Mouse (Mus musculus) liver, postnatal 0 days (tissue): Measurements from ENCODE around the gene Psmb2. TPM values are rescaled to one million over a fixed set of nuclear protein-coding genes. Genes with fewer than 3 reads are reported as not detected.
A peak's percentile ranks its signal among the peaks of the same experiment; 100 is the strongest.

Experiments used
- ATAC-seq: fragments of 200-750 bp; cut with Nextera tagmentation; 2 replicates; pipeline ENCODE4 v1.8.0; 2017; ENCODE audit warnings: mild to moderate bottlenecking, moderate library complexity
- DNase-seq: peaks from one replicate; pipeline ENCODE4 v3.0.0-alpha.2; 2016
- H3K27ac ChIP-seq: fragments of 300-500 bp; sonication (generic); 2 replicates; pipeline ENCODE4 v1.5.1; 2014; ENCODE audit warnings: antibody characterized with exemption, moderate library complexity, mild to moderate bottlenecking, low read depth
- H3K27me3 ChIP-seq: fragments of 300-500 bp; sonication (generic); 2 replicates; pipeline ENCODE4 v1.6.1; 2014; ENCODE audit warnings: low read length, control low read depth, mixed read lengths; ENCODE audit not compliant: insufficient read depth
- H3K36me3 ChIP-seq: fragments of 300-500 bp; sonication (generic); replicated peaks from 2 replicates; pipeline ENCODE4 v1.6.1; 2014; ENCODE audit warnings: mild to moderate bottlenecking, control low read depth, low read length, moderate library complexity, mixed read lengths; ENCODE audit not compliant: insufficient read depth
- H3K4me1 ChIP-seq: fragments of 300-500 bp; sonication (generic); 2 replicates; pipeline ENCODE4 v1.6.1; 2014; ENCODE audit warnings: antibody characterized with exemption, mild to moderate bottlenecking, control low read depth; ENCODE audit not compliant: insufficient read depth
- H3K4me2 ChIP-seq: fragments of 300-500 bp; sonication (generic); 2 replicates; pipeline ENCODE4 v1.6.1; 2014; ENCODE audit warnings: low read depth, mild to moderate bottlenecking, low read length, moderate library complexity, mixed read lengths
- H3K4me3 ChIP-seq: fragments of 300-500 bp; sonication (generic); 2 replicates; pipeline ENCODE4 v1.5.1; 2014; ENCODE audit warnings: low read depth, low read length
- H3K9ac ChIP-seq: fragments of 300-500 bp; sonication (generic); replicated peaks from 2 replicates; pipeline ENCODE4 v1.6.1; 2014; ENCODE audit warnings: mild to moderate bottlenecking, moderate library complexity
- H3K9me3 ChIP-seq: fragments of 300-500 bp; sonication (generic); 2 replicates; pipeline ENCODE4 v1.6.1; 2016; ENCODE audit warnings: mild to moderate bottlenecking, control low read depth, low read length, mixed read lengths
- CTCF ChIP-seq: sonication (generic); IDR thresholded peaks from 2 replicates; pipeline ENCODE4 v1.5.1; 2016; ENCODE audit warnings: antibody characterized with exemption, low read depth
- EP300 ChIP-seq: IDR thresholded peaks from 2 replicates; pipeline ENCODE4 v1.6.1; 2016; ENCODE audit warnings: antibody characterized with exemption, low read depth, mild to moderate bottlenecking
- WGBS: fragments of 180-500 bp; shearing (Covaris S2); extraction: QIAGEN DNeasy Blood & Tissue Kit; methylation state at CpG from one replicate; pipeline ENCODE4 v1.1.7; 2014; ENCODE audit not compliant: insufficient replicate concordance; 5-methylcytosine and 5-hydroxymethylcytosine counted together
- polyA plus RNA-seq: library from polyadenylated mRNA; unstranded; fragments of >200 nt; fragmentation: Nextera tagmentation; extraction: Ambion mirVana; gene quantifications from 2 replicates; pipeline ENCODE4 v1.2.1, GENCODE M21; 2015

Psmb2 gene
- polyA plus RNA-seq, 1 experiment from 2014 or later = 239 TPM

GRCm38 (mm10) chr4:126734700-126735381, 57.4 kb downstream of the Psmb2 start:
- ATAC-seq (no peak), DNase-seq (no peak)
- TF ChIP-seq EP300 = no peak
- TF ChIP-seq CTCF = no peak
- no peaks in the 10 kb centered on the region for H3K36me3 ChIP-seq
- 5% methylated on average over 39 of the region's 51 CpGs for WGBS
- peaks cover 17% of the 10 kb centered on the region; the same call in 1 of the 2 replicates for H3K4me1 ChIP-seq
- peak overlapping the region; percentile 40; the same call in 1 of the 2 replicates for H3K4me3 ChIP-seq
- H3K9me3 ChIP-seq = no peaks in the 10 kb centered on the region
- H3K9ac ChIP-seq = no peak overlapping the region
- peaks cover 90% of the 10 kb centered on the region for H3K27me3 ChIP-seq
- peak overlapping the region; percentile 62 for H3K4me2 ChIP-seq
- no peak overlapping the region for H3K27ac ChIP-seq

- ATAC-seq (peak; percentile 26; the same call in 1 of the 2 replicates), DNase-seq (no peak)
- no peak for TF ChIP-seq EP300
- TF ChIP-seq CTCF = no peak
- no peak overlapping the region for H3K9ac ChIP-seq
- H3K36me3 ChIP-seq = no peaks in the 10 kb centered on the region
- peaks cover 17% of the 10 kb centered on the region; the same call in 1 of the 2 replicates for H3K4me1 ChIP-seq
- WGBS = 2% methylated on average over 55 of the region's 62 CpGs
- H3K27ac ChIP-seq = no peak overlapping the region
- no peaks in the 10 kb centered on the region for H3K9me3 ChIP-seq
- H3K27me3 ChIP-seq = peaks cover 84% of the 10 kb centered on the region
- peak overlapping the region; percentile 62 for H3K4me2 ChIP-seq
- peak overlapping the region; percentile 40 for H3K4me3 ChIP-seq
These were observed 58.1 kb downstream of the Psmb2 start for GRCm38 (mm10) chr4:126735382-126736000.

DNA sequence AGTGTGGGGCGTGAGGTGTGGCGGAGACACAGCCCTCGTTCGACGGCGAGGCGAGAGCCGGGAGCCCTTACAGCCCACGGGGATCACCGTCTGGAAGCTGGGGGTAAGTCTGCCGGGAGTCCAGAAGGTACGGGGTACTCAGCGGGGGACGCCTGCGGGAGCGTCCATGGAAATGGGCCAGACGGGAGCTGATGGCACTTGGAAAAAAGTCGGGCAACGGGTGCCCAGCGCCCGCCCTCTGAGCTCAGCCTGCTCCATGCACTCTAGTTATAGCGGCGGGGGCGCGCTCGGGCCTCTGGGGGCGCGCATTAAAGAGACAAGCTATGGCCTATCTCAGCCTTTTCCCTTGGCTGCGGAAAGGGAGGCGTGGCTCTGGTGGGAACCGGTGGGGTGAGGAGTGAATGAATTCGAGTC, 58.6 kb downstream of the Psmb2 start, which contains the start of gene Tfap2e:
Gene Tfap2e, minus strand, starts transcription at position 240 of the 414 bp plus-strand sequence.
- WGBS = 3% methylated on average over 32 of the region's 32 CpGs
- Histone ChIP-seq H3K9me3 (no peaks in the 10 kb centered on the region), H3K4me2 (peak within 1 kb of the TSS; percentile 62), H3K4me1 (peaks cover 17% of the 10 kb centered on the region; the same call in 1 of the 2 replicates), H3K27me3 (peaks cover 78% of the 10 kb centered on the region), H3K4me3 (peak within 1 kb of the TSS; percentile 40), H3K36me3 (no peaks in the 10 kb centered on the region), H3K27ac (no peak within 1 kb of the TSS), H3K9ac (no peak within 1 kb of the TSS)
- TF ChIP-seq CTCF (no peak), EP300 (no peak)
- DNase-seq = peak; percentile 43
- ATAC-seq = peak; percentile 30; the same call in 1 of the 2 replicates

GRCm38 (mm10) chr4:126739966-126740676, 62.7 kb downstream of the Psmb2 start:
- no peak overlapping the region for H3K27ac ChIP-seq
- no peak overlapping the region for H3K4me2 ChIP-seq
- no peak overlapping the region for H3K4me3 ChIP-seq
- no peak overlapping the region for H3K9ac ChIP-seq
- peaks cover 12% of the 10 kb centered on the region for H3K36me3 ChIP-seq
- no peak for DNase-seq
- TF ChIP-seq EP300 (no peak), CTCF (peak; percentile 52)
- ATAC-seq = no peak
- H3K4me1 ChIP-seq = peaks cover 7% of the 10 kb centered on the region; the same call in 1 of the 2 replicates
- H3K27me3 ChIP-seq = peaks cover 38% of the 10 kb centered on the region
- no peaks in the 10 kb centered on the region for H3K9me3 ChIP-seq
- 41% methylated on average over 10 of the region's 10 CpGs for WGBS

- Histone ChIP-seq H3K9me3 (no peaks in the 10 kb centered on the region), H3K4me2 (0 out of 2 replicates have a peak overlapping the region, but pooled peaks have one; percentile 18), H3K9ac (no peak overlapping the region), H3K27me3 (peaks cover 26% of the 10 kb centered on the region), H3K36me3 (peaks cover 24% of the 10 kb centered on the region), H3K4me1 (no peaks in the 10 kb centered on the region), H3K4me3 (no peak overlapping the region), H3K27ac (no peak overlapping the region)
- peak; percentile 90 for TF ChIP-seq CTCF
- no peak for TF ChIP-seq EP300
- peak; percentile 62 for ATAC-seq
- WGBS = 5% methylated on average over 12 of the region's 12 CpGs
- peak; percentile 81 for DNase-seq
These were observed 64.0 kb downstream of the Psmb2 start for GRCm38 (mm10) chr4:126741448-126741847.

DNA sequence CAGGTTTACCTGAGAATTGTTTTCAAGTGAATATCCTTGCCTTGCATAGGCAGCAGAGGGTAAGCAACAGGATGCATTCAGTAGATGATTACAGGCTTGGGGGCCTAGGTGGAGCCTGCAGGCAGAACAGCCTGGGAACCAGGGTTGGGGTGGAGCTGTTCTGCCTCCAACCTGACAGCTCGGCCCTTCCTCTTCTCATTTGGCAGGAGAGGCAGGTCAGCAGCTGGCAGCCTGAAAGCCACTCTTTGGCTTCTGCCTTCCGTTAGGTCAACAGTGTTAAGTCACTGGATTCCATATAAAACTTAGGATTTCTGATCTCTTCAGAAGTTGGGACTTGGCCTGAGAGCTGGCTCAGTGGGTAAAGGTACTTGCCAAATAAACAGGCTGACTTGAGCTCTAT, 65.5 kb downstream of the Psmb2 start:
- H3K9ac ChIP-seq = no peak overlapping the region
- no peaks in the 10 kb centered on the region for H3K4me1 ChIP-seq
- DNase-seq (no peak), ATAC-seq (no peak)
- 57% methylated on average over 2 of the region's 2 CpGs for WGBS
- TF ChIP-seq EP300 = no peak
- no peak for TF ChIP-seq CTCF
- H3K9me3 ChIP-seq = no peaks in the 10 kb centered on the region
- no peak overlapping the region for H3K27ac ChIP-seq
- no peak overlapping the region for H3K4me3 ChIP-seq
- peaks cover 32% of the 10 kb centered on the region for H3K36me3 ChIP-seq
- no peak overlapping the region for H3K4me2 ChIP-seq
- H3K27me3 ChIP-seq = peaks cover 13% of the 10 kb centered on the region
